Mouse (Mus musculus) frontal cortex, postnatal 25 days (tissue): ENCODE results near the gene Jam3.

Source experiments
- DNase-seq, 2 experiments: peaks; one replicate each; pipeline ENCODE4 v3.0.0; 2022; ENCODE audit warnings: low spot score in 2 of 2

Jam3 gene

DNA sequence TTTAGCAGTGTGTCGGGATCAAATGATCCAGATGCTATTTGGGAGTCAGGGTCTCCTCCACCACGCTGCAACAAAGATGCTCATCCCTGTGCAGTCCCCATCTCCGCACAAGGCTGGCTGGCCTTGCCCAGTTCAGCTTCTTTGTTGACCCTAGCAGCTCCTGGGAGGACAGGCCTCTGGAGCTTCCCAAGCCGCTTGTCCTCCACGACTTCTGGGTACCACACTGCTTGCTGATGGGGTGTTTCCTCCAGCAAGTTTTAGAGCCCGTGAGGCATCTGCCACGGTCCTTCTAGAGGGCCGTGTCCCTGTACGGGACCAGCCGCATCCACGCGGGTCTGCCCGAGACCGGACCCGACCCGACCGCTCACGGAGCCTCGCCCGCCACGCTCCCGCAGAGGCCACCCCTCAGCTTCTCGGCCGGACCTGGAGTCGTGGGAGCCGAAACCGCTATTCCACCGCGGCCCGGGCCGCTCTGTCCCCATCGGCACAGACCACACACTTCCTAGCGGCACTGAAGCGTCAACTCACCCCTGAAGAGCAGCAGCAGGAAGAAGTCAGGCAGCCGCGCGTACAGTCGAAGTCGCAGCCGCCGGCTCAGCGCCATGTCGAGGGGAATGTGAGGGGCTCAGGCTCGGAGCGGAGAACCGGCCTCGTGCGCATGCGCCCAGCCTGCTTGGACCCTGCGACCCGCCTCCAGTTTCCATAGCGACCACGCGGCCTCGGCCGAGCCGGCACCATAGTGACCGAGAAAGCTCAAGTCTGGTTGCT lies at the start of gene Jam3:
Jam3 (minus strand) TSS at position 659 of the 768 bp plus-strand sequence.
- peak; percentile 87 to 91 for DNase-seq

DNA sequence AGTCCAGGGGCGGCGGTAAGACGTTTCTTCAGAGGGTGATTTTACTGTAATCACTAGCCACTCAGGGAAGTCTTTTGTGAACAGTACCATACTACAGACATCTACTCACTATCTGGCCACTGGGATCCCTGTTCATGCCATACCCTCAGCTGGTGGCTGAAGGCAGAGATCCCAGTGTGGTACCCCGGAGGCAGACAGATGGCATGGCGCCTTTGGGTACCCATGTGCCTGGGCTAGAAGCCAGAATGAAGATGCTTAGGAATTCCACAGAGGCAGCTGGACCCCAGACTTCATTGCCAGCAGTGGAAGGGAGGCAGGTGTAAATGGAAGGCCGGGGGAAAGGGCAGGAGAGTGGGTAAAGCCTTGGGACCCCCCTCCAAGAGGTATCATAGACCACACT lies 49.0 kb upstream of the Jam3 start:
- no peak for DNase-seq

- peak; percentile 48 to 55 for DNase-seq
Observed at GRCm38 (mm10) chr9:27203134-27203533, 47.9 kb upstream of the Jam3 start.

- DNase-seq = no peak
Observed at GRCm38 (mm10) chr9:27201472-27202219, 46.4 kb upstream of the Jam3 start.

- no peak for DNase-seq
Observed at GRCm38 (mm10) chr9:27193592-27194080, 38.4 kb upstream of the Jam3 start.

DNA sequence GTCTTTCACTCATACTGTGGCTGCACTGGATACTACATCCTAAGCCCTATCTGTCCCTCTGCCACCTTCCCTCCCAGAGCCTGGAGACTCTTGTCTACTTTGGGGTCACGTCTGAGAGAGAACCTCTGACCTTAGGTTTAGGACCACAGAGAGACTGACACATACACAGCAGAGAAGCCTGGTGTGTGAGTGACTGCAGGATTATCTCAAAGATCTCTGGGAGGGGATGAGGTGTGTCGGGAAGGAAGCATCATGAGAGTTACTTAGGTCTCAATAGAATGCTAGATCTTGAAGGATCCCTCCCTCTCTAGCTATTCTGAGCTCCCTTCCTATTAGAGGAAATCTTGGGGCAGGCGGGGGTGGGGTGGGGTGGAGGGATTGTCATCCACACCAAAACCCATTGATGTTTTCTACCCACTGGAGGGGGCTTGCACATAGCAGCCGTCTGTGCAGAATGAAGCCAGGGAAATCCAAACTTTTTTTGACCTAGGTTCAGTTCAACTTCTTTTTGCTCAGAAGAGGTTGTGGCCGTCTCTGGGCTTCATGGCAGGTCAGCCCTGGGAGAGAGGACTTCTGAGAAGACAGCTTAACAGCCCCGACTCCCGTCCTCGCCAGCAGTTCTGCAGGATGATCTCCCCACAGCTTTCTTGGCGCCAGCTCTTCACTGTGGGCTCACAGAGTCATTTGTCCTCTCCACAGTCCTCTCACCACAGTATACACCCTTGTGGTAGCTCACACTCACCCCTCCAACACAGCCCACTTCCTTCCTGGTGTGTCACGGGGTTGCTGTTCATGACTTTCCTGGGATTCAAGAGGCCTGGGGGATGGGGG lies 37.8 kb upstream of the Jam3 start:
- no peak for DNase-seq

GRCm38 (mm10) chr9:27192001-27192760 lies 37.0 kb upstream of the Jam3 start:
- peak; percentile 66 to 71 for DNase-seq

DNA sequence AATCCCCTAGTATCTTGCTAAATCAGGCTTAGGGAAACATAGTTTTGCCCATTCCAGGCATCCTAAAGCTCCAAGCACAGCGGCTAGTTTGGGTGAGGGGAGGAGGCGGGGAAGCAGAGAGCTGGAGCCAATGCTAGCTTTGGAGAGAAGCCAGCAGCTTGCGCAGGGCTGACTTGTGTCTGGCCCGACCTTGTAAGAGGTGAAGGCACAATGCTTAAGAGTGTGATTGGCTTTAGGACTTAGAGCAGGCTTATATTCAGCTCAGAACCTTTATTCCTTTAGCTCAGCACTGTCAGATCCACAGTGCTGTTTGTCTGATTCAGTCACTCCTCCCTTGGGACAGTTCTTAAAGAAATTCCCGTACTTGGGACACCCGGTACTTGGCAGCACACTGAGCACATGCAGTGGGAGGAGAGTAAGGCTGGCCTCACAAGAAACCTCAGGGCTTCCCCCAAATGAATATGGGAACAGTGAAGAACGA lies 36.3 kb upstream of the Jam3 start:
- no peak for DNase-seq

DNA sequence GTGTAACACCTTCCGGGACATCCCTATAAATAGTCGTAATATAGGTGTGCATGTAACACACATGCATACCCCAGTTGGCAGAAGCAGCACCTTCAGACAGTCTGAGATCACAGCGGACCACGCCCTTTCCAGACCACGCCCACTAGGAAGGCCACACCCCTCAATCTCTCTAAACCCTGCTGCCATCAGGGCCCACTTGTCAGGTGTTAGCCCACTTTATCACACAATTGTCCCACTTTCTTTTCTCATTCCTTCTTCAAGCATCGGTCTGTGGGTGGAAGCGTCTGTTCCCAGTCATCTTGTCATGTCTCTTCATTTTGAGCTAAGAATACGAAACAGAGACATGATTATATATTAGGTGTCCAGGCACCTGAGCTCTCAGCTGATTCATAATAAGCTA lies 35.2 kb upstream of the Jam3 start:
- no peak for DNase-seq

GRCm38 (mm10) chr9:27189306-27189705 lies 34.1 kb upstream of the Jam3 start:
- DNase-seq = no peak

- DNase-seq = no peak
Observed at GRCm38 (mm10) chr9:27188677-27189241, 33.5 kb upstream of the Jam3 start.

- no peak for DNase-seq
Observed at GRCm38 (mm10) chr9:27185820-27186219, 30.6 kb upstream of the Jam3 start.

- DNase-seq = no peak
Observed at GRCm38 (mm10) chr9:27182087-27182486, 26.9 kb upstream of the Jam3 start.

- no peak for DNase-seq
Observed at GRCm38 (mm10) chr9:27180492-27180891, 25.3 kb upstream of the Jam3 start.

GRCm38 (mm10) chr9:27178935-27179334 lies 23.7 kb upstream of the Jam3 start:
- DNase-seq = no peak

DNA sequence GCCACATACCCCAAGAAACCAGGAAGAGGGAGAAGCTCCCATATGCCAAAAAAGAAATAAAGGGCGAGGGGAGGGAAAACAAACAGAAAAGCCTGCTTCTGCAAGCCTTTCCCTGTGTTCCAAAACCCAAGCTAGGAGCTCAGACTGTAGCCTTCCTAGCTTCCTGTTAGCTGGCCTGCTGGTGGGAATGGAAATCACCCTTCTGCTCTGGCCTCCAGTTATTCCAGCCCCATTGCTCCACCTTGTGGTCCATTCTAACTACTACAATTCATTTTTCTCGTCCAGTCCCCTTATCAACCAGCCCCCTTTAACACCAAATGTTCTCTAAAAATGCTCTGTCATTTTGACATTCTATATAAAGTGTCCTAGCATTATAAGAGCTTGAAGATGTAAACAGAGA lies 20.9 kb upstream of the Jam3 start:
- peak in 1 of 2 experiments; percentile 60 for DNase-seq

DNA sequence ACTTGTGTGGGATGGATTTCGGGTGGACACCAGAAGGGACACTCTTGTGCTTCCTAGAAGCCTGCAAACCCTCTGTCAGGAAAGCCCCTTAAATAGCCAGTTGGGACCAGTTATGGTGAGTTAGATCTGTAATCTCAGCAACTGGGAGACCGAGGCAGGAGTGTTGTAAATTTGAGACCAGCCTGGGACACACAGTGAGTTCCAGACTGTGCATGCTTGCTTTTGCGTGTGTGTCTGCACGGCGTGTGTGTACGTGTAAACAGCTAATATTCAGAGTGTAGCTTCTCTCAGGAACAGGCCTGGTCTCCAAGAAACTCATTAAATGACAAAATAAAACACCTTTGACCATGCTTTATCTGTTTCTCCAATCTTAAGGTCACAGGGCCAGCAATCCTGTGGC lies 20.5 kb upstream of the Jam3 start:
- DNase-seq = no peak

- no peak for DNase-seq
Observed at GRCm38 (mm10) chr9:27175241-27175640, 20.0 kb upstream of the Jam3 start.

DNA sequence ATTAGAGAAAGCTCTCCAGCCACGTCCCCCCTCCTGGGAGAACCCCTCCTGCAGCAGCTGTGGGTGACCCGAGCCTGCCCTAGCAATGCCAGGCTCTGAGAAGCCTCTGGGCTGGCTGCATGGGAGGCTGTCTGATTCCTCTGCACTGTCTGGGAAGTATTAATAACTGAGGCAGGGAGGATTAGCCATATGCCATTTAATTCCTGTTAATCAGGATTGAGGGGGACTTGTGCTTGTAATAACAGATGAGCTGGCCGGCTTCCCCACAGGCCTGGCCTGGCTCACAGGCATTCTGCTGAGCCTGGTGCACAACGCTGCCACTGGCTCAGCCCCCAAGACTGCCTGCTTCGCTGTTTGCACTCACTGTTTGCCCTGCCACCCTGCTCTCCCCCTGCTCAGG lies 18.9 kb upstream of the Jam3 start:
- DNase-seq = no peak

GRCm38 (mm10) chr9:27173646-27174045 lies 18.4 kb upstream of the Jam3 start:
- DNase-seq = no peak

- no peak for DNase-seq
Observed at GRCm38 (mm10) chr9:27172839-27173238, 17.6 kb upstream of the Jam3 start.
